Mouse (Mus musculus): Measurements from ENCODE around the gene Gm1043. TPM values are rescaled to one million over a fixed set of nuclear protein-coding genes. Genes with fewer than 3 reads are reported as not detected.

Gm1043 gene
- total RNA-seq (2021), result 1 to 10 TPM in 1 of 2 experiments, under 1 TPM in 1; 0.62 to 1.1 TPM
- long read RNA-seq, experiment 1, result 0 reads
- long read RNA-seq, experiment 2, partial matches to known transcripts, result 0 of 2 reads
- long read RNA-seq, experiment 2, other reads (novel, unspliced or antisense), result 2 of 2 reads

DNA sequence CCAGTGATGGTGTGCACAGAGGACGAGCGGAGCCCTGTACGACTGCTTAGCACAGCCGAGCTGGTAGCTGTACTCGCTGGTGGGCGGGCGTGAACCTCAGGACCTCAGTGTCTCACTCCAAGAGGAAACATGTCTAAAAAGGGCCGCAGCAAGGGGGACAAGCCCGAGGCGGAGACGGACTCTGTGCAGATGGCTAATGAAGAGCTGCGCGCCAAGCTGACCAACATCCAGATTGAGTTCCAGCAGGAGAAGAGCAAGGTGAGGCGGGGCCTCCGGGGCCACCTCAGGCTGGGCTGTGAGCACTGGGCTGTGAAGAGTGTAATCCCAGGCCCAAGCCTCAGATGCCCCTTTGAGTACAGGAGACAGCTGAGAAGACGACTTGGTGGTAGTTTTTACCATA lies at the start of gene Gm1043:
Gene Gm1043 (plus strand): TSS at position 130 of the 400 bp plus-strand sequence.
- no peak for DNase-seq (ENCODE audit: low spot score in 2 of 2)

DNA sequence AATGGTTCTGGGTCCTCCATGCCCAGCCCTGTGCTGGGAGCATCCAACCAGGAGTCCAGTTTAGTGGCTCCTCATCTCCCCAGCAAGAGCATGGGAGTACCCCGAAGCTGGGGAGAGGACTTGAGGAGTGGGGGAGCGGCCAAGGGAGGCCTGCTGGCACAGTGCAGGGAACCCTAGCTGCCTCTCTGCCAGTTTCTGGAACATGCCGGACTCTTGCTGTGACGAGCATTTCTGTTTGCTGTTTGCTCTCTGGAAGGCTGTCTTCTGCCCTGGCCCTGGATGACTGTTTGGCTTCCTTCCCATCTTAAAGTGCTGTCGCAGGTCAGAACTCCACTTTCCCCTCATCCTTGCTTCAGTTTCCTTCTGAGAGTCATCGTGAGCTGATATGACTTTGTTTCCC lies 49.3 kb upstream of the Gm1043 start:
- no peak for DNase-seq (ENCODE audit: low spot score in 2 of 2)

- no peak for DNase-seq (ENCODE audit: low spot score in 2 of 2)
These were observed 48.3 kb upstream of the Gm1043 start for GRCm38 (mm10) chr5:37036884-37037283.

GRCm38 (mm10) chr5:37039908-37040307 lies 45.3 kb upstream of the Gm1043 start:
- no peak for DNase-seq (ENCODE audit: low spot score in 2 of 2)

DNA sequence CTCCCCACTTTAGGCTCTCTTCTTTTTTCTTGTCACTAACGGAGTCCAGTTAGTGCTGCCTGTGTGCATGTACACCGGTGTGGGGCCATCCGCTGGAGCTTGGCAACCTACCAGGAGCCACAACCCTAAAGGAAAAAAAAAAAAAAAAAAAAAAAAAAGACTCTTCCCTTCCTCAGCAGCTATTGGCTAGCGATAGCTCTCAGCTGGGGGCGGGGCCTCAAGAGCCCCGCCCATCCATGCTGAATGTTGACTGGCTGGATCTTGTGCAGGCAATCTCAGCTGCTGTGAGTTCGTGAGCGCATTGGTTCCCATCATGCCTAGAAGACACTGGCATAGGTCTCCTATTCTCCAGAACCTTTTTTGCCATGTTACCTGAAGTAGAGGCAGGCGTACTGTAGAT lies 44.5 kb upstream of the Gm1043 start:
- DNase-seq (ENCODE audit: low spot score in 2 of 2), result no peak

DNA sequence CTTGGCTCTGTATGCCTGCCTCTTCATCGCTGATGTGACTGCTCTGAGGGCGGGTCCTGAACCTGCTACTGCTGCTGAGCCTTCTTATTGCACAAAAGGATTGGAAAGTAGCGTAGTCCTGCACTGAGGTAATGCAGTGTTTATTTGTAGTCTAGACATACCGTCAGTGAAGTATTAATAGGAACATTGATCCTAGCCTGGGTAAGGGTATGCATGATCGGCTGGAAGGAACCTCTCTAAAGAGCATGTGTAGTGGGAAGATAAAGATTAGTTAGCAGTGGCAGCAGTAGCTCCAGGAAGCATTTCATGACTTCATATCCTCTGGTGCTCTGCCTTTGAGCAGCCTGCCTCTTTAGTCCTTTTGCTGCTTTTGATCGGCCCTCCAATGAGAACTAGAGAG lies 43.5 kb upstream of the Gm1043 start:
- no peak for DNase-seq (ENCODE audit: low spot score in 2 of 2)

DNA sequence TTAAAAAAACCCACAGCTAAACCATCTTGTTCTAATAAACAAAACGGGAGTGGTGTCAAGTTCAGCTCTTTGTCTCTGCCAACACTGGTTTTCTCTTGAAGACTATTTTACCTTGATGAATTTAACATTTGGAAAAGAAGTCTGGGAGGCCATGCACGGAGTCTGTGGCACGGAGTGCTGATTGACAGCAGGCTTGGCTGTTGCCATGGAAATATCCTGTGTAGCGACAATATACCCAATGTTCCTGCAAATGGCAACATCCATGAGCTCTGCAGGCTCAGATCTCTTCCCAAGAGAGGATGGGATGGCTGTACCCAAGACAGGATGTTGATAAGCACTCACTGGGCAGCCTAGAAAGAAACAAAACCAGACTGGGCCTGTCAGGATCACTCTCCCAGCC lies 42.2 kb upstream of the Gm1043 start:
- no peak for DNase-seq (ENCODE audit: low spot score in 2 of 2)

DNA sequence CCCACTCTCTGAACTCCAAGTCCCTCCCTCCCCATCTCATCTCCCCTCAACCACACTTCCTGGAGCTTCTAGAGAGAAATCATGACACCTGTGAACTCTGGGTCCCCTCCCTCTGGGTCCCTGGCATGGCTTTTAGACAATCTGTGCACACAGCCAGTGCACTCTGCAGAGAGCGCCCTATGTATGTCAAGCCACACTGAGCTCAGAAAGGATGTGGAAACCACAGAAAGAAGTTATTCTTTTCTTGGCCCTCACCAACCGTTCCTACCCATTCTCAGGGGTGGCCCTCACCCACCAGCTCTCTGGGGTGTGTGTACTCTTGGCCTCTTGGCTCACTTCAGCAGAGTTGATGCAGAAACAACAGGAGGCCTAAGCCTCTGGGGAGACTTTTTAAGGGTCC lies 40.4 kb upstream of the Gm1043 start:
- no peak for DNase-seq (ENCODE audit: low spot score in 2 of 2)

DNA sequence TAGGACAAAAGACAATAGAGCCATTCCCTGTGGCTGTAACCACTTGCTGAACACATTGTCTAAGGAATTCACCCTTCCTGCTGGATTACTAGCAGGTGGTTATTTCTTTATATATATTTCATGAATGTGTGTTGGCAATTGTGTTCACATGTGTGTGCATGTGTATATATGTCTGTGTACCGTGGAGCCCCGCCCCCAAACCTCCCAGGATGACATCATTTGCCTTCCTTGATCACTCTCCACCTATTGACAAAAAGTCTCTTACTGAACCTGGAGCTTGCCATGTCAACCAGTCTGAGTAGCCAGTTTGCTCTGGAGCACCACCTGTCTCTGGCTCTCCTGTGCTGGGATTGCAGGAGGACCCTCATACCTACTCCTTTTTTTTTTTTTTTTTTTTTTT lies 39.6 kb upstream of the Gm1043 start:
- no peak for DNase-seq (ENCODE audit: low spot score in 2 of 2)

DNA sequence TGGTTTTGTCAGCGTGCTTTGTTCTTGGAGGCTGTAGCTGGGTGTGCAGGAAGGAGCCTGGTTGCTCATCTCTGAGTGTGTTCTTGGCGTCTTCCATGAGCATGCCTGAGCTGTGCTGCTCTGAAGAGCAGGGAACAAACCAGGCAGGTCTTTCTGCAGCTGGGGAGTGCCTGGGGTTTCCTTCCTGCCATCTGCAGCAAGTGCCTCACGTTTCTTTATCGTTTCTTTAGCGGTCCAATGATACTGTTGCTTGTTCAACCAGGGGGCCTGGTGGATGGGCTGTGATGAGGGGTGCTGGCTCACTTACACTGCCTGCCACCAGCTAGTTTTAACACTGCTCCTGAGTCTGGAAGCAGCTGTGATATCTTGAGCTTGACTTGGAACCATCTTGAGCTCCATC lies 38.4 kb upstream of the Gm1043 start:
- DNase-seq (ENCODE audit: low spot score in 2 of 2), result no peak

DNA sequence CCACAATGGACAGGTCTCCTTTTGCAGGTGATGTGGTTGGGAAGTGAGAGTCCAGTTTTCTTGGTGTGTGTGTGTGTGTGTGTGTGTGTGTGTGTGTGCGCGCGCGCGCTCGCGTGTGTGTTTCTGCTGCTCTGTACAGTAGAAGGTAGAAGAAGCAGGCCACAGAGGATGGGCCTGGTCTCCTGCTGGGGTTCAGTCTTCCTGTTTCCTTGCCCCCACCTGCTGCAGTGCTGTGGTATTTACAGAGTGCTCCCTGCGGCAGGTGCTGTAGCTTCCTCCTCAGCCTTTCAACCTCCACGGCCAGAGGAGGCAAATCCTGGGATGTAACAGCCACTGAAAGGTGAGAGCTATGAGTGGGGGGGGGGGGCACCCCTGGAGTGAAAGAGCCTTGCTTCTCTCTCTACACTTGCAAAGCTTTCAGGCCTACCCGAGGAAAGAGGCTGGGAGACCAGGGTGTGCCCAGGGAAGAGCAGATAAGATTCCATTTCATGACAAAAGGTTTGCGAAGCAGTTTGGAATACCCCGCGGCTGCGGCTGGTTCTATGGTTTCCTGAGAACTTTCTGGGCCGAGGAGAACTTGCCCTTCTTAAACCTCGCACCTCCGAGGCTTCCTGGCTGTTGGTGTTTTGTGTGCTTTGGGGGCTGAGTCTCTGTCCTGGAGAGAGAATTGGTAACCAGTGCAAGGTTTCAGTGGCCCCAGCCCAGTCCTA lies 37.8 kb upstream of the Gm1043 start:
- no peak for DNase-seq (ENCODE audit: low spot score in 2 of 2)

DNA sequence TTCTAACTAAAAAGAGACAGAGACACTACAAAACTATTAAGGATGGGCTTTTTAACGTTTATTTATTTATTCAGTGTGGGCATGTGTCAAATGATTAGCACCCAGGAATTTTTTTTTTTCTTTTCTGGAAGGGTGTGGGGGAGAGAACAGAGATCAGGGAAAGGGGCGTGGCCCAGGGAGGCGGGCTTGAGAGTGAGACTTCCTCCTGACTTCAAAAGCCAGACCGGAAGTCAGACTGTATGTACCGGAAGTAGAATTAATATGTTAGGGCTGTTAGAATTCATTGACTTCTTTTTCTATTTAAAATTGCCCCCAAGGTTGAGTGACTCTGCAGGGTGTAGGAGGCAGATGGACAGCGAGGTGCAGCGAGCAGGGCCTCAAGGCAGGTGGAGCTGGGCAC lies 37.2 kb upstream of the Gm1043 start:
- no peak for DNase-seq (ENCODE audit: low spot score in 2 of 2)

- no peak for DNase-seq (ENCODE audit: low spot score in 2 of 2)
These were observed 36.1 kb upstream of the Gm1043 start for GRCm38 (mm10) chr5:37049111-37049510.

GRCm38 (mm10) chr5:37050521-37051373 lies 34.4 kb upstream of the Gm1043 start:
- peak in 1 of 2 experiments; percentile 24 for DNase-seq (ENCODE audit: low spot score in 2 of 2)

DNA sequence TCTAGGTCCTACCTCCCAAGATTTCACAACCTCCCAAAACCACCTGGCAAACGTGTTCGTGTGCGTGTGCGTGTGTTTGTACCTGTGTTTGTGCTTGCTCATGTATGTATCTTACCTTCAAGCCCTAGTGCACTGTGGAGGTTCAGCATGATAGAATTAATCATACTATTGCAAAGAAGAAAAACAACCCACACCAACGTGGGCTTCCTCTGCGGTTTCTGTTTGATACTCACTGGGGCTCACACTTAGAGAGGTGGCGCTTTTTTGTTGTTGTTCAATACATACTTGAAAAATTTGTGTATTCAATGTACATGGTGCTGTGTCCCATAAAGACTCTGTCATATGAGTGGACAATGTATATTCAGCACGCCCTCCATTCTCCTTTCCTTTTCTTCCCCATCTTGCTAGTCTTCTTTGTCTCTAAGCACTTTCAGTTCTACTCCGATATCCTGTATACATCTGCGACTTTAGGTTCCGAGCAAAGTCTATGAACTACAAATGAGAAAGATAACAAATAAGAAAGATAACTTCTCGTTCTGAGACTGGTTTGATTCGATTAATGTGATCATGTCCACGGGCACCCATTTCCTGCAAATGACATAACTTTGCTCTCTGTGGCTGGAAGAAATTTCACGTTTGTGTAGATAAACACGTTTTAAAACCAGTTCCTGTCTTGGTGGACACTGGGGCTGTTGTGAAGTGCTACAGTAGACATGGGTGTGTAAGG lies 33.6 kb upstream of the Gm1043 start:
- no peak for DNase-seq (ENCODE audit: low spot score in 2 of 2)

DNA sequence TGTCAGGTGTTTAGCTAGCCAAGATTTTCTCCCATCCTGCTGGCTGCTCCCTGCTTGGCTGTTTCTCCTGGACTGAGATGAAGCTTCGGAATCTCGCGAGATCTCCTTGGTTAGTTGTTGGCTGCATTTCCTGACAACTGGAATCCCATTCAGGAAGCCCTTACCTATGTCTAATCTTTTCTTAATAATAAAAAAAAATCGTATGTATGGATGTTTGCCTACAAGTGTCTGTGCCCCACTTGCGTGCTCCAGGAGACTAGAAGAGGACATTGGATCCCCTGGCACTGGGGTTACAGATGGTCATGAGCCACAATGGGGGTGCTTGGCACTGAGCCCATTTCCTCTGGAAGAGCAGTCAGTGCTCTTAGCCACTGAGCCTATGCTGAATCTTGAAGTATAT lies 32.3 kb upstream of the Gm1043 start:
- DNase-seq (ENCODE audit: low spot score in 2 of 2), result no peak

DNA sequence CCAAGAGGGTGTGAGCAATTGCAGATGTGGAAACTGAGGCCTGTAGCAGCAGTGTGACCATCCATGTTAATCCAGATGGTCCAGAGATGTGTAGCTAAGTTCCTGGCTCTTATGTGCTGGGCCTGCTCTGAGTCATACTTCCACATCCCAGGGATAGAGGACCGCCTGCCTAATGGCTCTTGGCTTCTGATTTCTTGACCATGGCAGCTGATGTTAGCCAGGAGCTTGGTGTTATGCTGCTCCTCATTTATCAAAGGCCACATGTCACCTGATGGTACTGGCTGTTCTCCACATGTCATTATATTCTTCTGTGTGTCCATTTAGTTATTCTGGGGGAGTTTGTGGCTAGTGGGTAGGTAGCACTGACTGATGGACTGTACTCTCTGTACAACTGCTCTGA lies 29.4 kb upstream of the Gm1043 start:
- no peak for DNase-seq (ENCODE audit: low spot score in 2 of 2)

DNA sequence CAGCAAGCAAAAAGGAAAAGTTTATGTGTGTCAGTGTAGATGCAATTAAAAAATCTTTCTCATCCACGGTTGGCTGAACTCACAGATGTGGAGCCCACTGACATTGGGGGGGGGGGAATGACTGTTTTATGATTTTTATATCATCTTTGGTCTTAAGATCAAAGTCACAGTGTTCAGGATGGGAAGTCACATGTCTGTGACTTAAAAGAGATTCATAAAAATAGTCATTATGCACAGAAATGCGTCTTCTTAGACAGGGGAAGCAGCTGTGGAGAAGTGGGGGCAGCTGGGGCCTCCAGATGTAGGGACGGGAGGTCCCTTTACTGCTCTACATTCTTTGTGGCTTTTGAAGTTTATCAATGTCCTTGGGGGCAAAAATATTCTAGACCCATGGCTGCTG lies 28.7 kb upstream of the Gm1043 start:
- no peak for DNase-seq (ENCODE audit: low spot score in 2 of 2)

- no peak for DNase-seq (ENCODE audit: low spot score in 2 of 2)
These were observed 23.6 kb upstream of the Gm1043 start for GRCm38 (mm10) chr5:37061612-37062011.

DNA sequence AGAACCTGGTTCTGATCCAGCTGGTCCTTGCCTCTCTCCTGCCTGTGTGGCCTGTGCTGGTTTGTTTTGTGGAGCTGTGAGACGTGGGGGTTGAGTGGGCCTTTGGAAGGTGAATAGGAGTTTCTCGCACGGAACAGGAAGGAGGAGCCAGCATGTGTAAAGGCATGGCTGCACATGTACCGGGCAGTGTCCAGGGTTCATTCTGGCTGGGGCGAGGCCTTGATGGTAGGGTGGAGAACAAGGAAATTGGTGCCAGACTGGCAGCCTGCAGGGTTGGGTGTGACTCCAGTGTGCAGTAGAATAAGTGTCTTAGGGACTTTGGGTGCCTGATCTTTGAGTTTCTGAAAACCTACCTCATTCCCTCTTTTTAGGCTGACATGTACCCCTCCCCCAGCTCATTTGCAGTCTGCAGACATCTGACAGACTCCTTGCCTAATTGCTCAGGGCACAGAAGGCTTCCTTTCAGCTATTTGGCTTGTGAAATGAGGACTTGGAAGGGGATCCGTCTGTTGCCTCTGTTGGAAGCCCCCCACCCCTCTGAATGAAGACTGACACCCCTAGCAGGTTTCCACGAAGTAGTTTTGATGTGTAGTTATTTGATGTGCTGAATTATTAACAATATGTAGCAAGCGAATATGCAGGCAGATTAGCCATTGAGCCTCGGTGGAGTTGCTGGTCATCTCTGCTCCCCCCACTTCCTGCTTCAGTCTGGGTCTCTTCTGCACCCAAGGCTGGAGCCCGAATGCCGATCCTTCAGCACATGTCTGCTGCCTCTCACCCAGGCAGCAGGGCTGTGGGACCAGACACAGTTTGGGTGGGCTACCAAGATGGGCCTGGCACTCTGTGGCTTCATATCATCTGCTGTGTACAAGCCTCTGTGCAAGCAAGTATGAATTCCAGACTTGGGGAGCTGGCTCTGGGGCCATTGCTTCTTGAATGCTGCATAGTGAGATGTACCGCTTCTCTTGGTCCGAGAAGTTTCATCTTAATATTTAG lies 20.4 kb upstream of the Gm1043 start:
- DNase-seq (ENCODE audit: low spot score in 2 of 2), result no peak
